Mouse (Mus musculus) lung, postnatal 0 days (tissue): ENCODE measurements around the gene Slc39a10.

Experiments
- CTCF ChIP-seq: IDR thresholded peaks from 2 replicates; pipeline ENCODE4 v1.5.1; 2016; ENCODE audit warnings: antibody characterized with exemption, mild to moderate bottlenecking
- EP300 ChIP-seq: IDR thresholded peaks from 2 replicates; pipeline ENCODE4 v1.6.1; 2016; ENCODE audit warnings: antibody characterized with exemption, mild to moderate bottlenecking, control low read depth

- no peak for TF ChIP-seq CTCF
- TF ChIP-seq EP300 = no peak
These were observed 4.3 kb downstream of the Slc39a10 start for GRCm38 (mm10) chr1:46888324-46888723.
